In the genomic region with DNA sequence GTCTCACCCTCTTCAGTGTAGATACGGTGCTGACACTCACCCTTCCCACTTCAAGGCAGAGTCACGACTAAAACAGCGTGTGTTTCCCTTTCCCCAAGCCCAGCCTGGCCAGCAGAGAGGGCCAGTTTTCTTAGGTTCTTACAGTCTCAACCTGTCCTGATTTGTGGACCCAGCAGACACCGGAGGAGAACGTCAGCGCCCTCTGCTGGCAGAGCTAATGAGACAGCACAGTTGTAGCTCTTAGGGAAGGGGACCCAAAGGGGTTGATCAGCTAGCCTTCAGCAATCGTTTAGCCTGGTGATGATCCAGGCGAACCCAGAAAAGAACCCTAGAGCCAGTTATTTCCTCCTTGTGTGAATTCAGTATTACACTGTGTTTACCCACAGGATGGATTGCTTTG, we compare ENCODE assay signal across 8 mouse cellular contexts. TPM values are rescaled to one million over a fixed set of nuclear protein-coding genes. Genes with fewer than 3 reads are reported as not detected.
A peak's percentile ranks its signal among the peaks of the same experiment; 100 is the strongest.
DNase-seq lines count a peak whose midpoint lies in the region.

No protein-coding gene starts in this region.

- intact Hi-C loops in heart, postnatal 14 days (cut with DNase I), result no loop called here
- intact Hi-C loops in left cerebral cortex, postnatal 4 days (cut with DNase I), result no loop called here

- DNase-seq in layer of hippocampus, adult 11-12 months (ENCODE audit: low spot score), result peak; percentile 74
- no peak for DNase-seq in layer of hippocampus, adult 9-10 months (ENCODE audit: low spot score)
- DNase-seq in NIH3T3 (ENCODE audit: low read depth), result peak; percentile 79
- peak; percentile 82 to 86 for DNase-seq in cerebellum, postnatal 10 days
- peak; percentile 72 to 84 for DNase-seq in heart, postnatal 14 days
- DNase-seq in left cerebral cortex, postnatal 4 days, result peak; percentile 67
- peak; percentile 57 for DNase-seq in retina, postnatal 1 day
- peak; percentile 72 for DNase-seq in urinary bladder, postnatal 25 days (ENCODE audit: low spot score)

RNA-seq across cellular contexts. Expression of a gene that starts 19.6 kb away (rescaled TPM):
- 1 to 10 TPM; 1.9 to 2.4 TPM for total RNA-seq in heart, postnatal 14 days (2021)
- 1 to 10 TPM; 3.7 to 4.4 TPM for total RNA-seq in left cerebral cortex, postnatal 4 days (2021)

RNA-seq across cellular contexts. Expression of a gene that starts 23.4 kb away (rescaled TPM):
- total RNA-seq in heart, postnatal 14 days (2021), result 1 to 10 TPM; 1.1 TPM
- under 1 TPM; 0.66 to 0.81 TPM for total RNA-seq in left cerebral cortex, postnatal 4 days (2021)
